Mouse (Mus musculus) left cerebral cortex, postnatal 10 days (tissue): Measurements from ENCODE around the gene Ackr2. TPM values are rescaled to one million over a fixed set of nuclear protein-coding genes. Genes with fewer than 3 reads are reported as not detected.

Experiments used
- DNase-seq, 2 experiments: peaks; one replicate each; pipeline ENCODE4 v3.0.0; 2021 to 2022; ENCODE audit warnings: low spot score in 2 of 2, mixed read lengths in 1 of 2; ENCODE audit errors: extremely low spot score in 1 of 2
- intact Hi-C: fragments of 180-260 bp; cut with DNase I; formaldehyde crosslinking; loops from one replicate; pipeline ENCODE4 v1.15.1; 2025
- total RNA-seq, 2 experiments: library from RNA; stranded (reverse); gene quantifications; 2 replicates each; pipeline ENCODE4 v1.2.3; 2021

Gene Ackr2
- total RNA-seq, 2 experiments from 2014 or later = 3.6 to 4.2 TPM

DNA sequence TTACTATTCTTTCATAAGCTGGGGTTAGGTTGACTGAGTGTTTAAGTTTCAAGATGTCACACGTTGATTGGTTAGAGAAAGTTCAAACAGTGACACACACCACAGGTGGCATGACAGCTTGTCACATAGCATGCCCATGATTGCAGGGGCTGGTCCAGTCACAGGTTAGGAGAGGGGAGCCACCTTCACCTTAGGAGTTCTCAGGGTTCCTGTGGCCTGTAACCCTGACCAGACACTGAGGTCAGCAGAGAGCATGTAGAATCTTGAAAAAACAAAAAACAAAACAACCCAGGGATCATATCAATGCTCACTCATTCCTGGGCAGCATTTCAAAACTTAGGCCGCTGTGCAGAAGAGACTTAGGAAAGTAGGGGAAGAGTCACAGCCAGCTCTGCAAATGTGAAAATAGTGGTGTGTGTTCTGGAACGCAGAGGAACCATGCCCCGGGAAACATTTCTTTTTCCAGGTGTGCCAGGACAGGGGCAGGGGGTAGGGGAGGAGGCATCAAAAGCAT lies 8.2 kb upstream of the Ackr2 start:
- no peak for DNase-seq
- intact Hi-C loops = no loop called here

DNA sequence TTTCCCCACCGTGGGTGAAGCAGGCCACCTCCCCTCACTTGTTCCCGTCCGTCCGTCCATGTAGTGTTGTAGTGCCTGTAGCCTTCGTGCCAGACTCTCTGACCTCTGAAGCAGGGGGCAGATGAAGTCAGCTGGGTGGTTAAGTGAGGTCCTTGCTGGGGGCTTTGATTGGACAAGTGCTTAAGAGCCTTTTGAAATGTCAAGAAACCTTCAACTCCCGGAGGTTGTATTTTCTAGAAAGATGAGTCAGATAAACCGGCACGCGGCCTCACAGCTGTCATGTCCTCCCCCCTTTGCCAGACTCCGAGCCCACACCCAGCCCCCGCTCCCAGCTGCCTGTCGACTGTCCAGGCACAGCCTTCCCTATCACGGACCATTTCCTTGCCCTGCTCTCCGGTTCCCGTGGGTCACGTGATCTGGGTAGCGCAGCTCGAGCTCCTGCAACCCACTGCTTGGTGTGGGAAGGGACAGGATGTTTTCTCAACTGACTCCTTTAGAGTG lies 7.7 kb upstream of the Ackr2 start:
- peak in 1 of 2 experiments; percentile 80 for DNase-seq
- intact Hi-C loops = no loop called here

- DNase-seq = no peak
- intact Hi-C loops = no loop called here
Observed at GRCm38 (mm10) chr9:121891301-121891700, 6.9 kb upstream of the Ackr2 start.

- intact Hi-C loops = no loop called here
Observed at GRCm38 (mm10) chr9:121892057-121892687, 6.0 kb upstream of the Ackr2 start.

DNA sequence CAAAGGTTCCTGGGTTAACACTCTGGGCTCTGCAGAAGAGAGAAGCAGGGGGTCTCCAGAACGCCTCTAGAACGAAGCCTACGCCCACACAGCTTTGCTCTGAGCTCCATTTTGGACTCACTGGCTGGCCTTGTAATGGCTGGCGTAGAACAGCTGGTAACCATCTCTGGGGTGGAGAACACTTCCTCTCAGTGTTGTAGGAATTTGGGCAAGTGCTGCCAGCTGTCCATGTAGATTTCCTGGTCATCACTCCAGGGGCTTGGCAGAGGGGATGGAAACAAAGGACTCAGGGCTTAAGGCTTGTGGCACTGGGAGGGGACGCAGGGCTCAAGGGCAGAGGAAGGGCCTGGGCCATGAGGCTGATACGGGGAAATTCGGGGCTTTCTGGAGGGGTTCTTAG lies 3.7 kb upstream of the Ackr2 start:
- intact Hi-C loops = no loop called here
- no peak for DNase-seq

More at GRCm38 (mm10) chr9:121892057-121892687, 6.0 kb upstream of the Ackr2 start:
- DNase-seq = no peak

GRCm38 (mm10) chr9:121895392-121895993 lies 2.7 kb upstream of the Ackr2 start:
- intact Hi-C loops = no loop called here
- DNase-seq = no peak

- no peak for DNase-seq
- intact Hi-C loops = no loop called here
Observed at GRCm38 (mm10) chr9:121896820-121897219, 1.3 kb upstream of the Ackr2 start.

GRCm38 (mm10) chr9:121899306-121899705 lies 1.2 kb downstream of the Ackr2 start:
- DNase-seq = peak in 1 of 2 experiments; percentile 10
- intact Hi-C loops = no loop called here

DNA sequence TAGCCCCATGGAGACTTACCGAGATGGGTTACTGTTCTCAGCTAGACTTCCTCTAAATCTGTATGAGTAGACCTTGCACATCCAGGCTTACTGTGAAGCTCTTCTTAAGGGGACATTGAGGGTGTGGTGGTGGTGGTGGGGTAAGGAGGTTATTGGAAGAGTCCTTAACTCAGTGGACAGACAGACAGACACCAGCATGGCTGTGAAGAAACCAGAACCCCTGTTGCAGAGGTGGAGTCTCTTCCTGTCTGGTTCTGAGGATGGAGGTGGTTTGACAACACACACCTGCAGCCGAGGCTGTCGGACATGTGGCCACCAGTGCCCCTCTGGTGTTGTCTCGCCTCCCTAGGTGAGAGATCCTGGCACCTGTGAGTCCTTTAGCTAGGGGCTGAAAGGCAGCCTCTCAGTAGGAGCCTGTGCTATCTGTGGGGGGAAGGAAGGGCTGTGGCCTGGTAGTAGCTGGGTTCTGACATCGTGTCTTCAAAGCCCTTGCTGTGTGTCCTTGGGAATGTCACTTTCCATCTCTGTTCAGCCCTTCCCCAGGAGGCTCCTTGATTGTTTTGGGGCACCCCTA lies 2.2 kb downstream of the Ackr2 start:
- intact Hi-C loops = no loop called here
- DNase-seq = peak in 1 of 2 experiments; percentile 10

DNA sequence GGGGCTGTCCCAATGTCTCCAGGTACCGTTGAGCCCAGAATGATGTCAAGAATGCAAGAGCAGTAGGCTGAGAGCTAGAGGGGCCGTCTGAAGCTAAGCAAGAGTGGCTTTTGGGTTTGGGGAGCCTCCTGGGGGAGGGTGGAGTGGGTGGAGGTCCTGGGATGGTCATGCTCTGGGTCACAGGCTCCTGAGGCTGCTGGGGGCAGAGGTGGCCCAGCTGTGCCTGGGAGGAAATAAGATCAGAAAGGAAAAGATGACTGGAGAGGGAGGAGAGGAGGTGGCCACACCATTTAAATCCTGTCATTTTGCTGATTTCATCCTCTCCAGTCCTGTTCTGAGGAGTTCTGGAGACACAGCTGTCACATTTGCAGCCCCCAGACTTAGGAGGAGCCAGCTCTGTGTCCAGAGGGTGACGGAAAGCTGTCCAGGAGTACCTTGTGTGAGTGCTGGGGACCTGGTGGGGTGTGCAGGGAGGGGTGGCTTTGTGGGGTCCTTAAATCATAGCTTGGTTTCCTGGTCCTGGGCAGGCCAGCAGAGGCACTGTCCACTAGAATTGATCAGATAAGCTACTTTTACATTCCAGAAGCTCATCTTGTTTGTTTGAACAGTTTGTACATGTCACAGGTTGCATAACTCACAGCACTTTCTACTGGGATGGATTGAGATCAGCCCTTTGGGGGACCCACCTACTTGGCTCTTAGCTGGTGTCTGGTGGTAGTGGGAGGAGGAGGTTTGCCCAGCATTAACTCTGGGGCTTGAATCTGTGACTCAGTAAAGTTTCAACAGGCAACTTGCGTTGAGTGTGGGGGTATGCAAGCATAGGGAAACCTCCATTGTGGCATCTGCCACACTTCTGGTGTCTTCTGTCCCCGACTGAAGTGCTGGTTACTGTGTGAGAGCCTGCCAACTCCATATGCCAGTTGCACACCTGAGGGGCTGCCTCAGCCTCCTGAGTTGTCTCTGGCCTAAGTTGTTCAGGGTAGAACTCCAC lies 3.9 kb downstream of the Ackr2 start:
- peak in 1 of 2 experiments; percentile 18 for DNase-seq
- intact Hi-C loops = no loop called here

DNA sequence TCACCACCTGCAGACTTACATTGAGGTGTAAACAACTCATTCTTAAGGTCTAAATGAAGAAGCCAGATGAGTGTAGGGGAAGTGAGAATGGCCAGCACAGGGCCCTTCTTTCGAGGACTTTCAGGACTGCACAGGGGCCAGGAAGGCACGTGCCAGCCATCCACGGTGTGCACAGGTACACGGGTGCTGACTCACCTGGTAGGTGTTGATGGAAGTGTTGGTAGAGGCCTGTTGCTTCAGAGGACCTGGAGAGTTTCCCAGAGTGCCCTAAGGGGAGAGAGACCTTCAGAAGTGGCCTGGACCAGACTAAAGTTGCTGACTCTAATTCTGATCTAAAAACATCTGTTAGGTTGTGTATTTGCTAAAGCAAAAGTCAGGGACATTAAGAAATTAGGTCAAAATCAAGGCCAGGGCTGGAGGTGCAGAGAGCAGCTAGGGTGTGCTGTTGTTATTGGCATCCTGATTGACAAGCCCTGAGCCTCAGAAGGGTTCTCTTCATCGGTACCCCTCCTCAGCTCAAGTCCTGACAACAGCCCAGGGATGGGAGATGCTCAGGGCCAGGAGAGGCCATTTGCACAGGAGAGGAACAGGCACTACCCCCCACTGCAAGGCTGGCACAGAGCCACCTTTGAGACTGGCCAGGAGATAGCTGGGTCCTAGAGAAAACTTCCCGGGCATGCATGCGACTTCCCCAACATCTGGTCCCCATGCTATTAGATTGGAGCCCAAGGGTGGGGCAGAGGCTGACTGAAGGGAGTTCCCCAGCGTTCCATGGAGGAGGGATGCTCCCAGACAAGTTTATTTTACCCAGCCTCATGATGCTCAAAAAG lies 5.5 kb downstream of the Ackr2 start:
- peak in 1 of 2 experiments; percentile 59 for DNase-seq
- intact Hi-C loops = no loop called here

DNA sequence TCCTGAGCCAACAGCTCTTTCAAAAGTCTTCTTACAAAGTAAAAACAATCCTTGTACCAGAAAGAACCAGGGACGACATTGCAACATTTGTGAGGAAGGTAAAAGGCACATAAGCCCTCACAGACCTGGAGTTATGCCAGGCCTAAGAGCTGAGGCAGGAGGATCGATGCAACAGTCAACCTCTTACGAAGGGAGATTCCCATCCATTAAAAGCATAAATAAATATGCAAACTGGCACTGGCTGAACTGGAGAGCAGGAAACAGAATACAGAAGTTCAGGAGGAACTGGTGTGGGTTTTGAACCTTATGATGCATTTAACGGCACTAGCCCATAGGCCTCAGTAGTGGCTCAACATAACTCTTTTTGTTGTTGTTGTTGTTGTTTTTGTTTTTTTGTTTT lies 6.2 kb downstream of the Ackr2 start:
- no peak for DNase-seq
- intact Hi-C loops = no loop called here

DNA sequence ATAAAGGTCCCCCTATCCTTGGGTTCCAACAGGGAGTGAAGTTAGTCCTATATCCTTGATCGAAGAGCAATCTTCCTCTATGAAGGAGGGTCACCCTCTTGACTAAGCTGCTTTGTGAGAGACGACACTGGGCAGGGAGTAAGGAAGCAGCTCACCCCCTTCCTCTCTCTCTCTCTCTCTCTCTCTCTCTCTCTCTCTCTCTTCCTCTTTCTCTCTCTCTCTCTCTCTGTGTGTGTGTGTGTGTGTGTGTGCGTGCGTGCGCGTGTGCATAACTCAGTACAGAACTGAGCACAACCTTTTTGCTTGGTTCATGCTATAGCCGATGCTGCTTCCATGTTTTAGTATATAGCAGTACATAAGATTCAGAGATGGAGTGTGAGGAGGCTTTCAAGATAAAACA lies 6.8 kb downstream of the Ackr2 start:
- intact Hi-C loops = no loop called here
- no peak for DNase-seq

DNA sequence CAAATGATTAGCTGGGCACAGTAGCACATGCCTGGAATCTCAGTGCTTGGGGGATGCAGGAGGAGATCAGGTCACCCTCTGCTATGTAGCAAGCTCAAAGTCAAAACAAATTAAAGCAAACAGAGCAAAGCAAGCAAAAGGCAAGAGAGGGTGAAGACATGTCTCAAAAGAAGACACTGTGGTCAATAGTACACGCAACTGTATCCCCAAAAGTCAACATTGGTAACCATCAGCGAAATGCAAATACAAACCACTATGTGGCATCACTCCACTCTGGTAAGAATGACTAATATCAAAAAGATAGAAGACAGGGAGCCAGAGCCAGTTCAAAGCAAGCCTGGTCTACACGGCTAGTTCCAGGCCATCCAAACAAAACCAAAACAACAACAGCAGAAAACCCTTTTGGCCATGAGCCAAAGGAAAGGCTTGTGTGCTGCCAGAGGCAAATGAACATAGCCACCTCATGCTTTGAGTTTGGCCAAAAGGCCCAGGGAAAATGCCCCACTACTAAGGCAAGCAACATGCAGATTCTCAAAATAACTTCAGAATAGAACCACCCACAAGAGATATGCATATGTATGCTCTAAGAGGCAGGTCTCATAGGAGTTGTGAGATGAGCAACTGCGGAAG lies 7.5 kb downstream of the Ackr2 start:
- intact Hi-C loops = no loop called here
- DNase-seq = peak in 1 of 2 experiments; percentile 19

DNA sequence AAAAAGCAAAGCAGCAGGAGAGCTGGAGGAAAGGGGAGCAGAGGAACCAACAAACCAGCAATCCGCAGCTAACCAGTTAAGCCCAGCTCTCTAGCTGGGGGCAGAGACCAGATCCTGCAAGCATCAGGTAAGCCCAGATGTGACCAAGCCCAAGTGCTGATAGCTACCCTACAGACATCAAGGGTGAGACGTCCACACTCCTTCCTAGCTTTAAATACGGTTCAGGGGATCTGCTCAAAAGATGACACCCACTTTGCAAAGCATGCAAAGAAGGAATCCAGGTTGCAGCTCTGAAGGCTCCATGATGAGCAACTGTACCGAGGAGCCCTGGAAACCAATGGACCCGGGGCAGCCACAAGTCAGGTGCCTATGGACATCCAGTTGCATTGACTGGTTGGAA lies 8.3 kb downstream of the Ackr2 start:
- DNase-seq = peak in 1 of 2 experiments; percentile 14
- intact Hi-C loops = no loop called here

DNA sequence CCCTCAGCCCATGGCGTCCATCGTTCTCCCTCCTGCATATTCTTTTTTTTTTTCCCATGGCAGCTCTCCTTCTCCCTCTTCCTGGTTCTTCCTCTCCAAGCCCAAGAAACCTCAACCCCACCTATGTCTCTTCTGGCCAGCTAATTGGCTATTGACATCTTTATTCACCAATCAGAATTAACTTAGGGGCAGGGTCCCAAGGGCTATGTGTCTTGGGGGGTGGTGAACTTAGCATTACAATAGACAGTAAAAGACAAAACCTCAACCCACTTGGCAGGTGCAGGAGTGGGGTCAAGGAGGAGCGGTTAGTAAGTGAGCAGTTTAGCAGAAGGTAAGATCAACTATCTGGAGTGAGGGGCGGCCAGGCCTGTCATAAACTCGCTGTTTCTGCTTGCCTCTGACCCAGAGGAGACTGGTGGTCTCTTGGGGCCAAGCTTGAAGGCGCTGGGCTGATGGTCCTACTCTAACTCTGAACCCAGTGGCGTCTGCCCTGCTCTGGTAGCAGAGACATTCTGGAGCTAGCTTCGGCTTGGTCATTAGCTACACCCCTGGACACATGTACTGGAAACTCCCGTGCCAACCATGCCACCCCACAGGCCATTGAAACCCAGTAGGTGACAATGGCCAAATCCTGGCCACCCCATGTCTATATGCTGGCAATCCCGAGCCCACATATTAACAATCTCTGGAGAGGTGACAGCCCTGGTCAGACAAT lies 9.4 kb downstream of the Ackr2 start:
- peak in 1 of 2 experiments; percentile 14 for DNase-seq
- intact Hi-C loops = no loop called here

DNA sequence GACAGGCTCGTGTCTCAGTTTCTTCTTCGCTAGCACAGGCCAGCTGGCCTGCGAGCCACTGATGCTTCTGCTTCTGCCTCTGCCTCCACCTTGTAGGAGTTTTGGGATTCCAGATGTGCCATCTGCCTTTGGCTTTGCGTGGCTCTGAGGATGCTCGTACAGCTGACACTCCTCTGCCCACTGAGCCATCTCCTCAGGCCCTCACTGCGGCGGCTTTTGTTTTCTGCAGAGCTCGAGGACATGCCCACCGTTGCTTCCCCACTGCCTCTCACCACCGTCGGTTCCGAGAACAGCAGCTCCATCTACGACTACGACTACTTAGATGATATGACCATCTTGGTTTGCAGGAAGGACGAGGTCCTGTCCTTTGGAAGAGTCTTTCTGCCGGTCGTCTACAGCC lies 10.2 kb downstream of the Ackr2 start:
- peak in 1 of 2 experiments; percentile 12 for DNase-seq
- intact Hi-C loops = no loop called here
